Mouse (Mus musculus) urinary bladder, postnatal 4 days (tissue): ENCODE measurements around the gene Cgn.
A peak's percentile ranks its signal among the peaks of the same experiment; 100 is the strongest.
"Not testable (repeated sequence)": the region's sequence is repeated elsewhere in the genome, so short reads cannot be mapped to it uniquely, and the experiment has no call there.

Experiments
- DNase-seq, 2 experiments: peaks; one replicate each; pipeline ENCODE4 v3.0.0; 2021 to 2022; ENCODE audit warnings: low spot score in 2 of 2

Cgn gene

GRCm38 (mm10) chr3:94789516-94789915 lies 3.2 kb upstream of the Cgn start:
- no peak for DNase-seq

GRCm38 (mm10) chr3:94789071-94789470 lies 2.8 kb upstream of the Cgn start:
- DNase-seq, result no peak

DNA sequence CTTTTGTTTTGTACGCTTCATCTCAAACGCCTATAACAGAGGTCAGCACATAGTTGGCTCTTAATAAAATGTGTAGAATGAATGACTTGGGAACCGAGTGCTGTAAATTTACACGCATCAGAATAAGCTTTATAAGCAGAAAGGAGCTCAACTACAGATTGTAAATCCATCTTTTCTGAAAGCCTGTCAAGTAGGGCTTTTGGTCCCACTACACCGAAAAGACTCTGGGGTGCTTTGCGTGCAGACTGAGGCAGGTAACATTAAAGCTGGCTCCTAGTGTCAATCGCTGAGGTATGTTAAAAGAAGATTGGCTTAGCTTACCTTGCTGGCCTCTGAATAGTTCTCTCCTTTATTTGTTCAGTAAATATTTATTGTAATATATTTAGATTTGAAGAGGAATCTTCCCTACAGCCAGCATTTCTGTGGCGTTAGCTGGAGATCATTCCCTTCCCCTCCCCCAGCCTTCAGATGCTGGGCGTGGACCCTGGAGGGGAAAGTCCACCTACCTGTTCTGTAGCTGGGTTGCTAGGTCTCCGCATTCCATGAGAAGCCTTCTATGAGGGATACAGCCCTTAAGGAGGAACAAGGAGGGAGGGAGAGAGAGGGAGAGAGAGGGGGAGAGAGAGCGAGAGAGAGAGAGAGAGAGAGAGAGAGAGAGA lies 959 bp upstream of the Cgn start:
- no peak for DNase-seq

- DNase-seq, result no peak
These were observed 334 bp downstream of the Cgn start for GRCm38 (mm10) chr3:94785958-94786357.

DNA sequence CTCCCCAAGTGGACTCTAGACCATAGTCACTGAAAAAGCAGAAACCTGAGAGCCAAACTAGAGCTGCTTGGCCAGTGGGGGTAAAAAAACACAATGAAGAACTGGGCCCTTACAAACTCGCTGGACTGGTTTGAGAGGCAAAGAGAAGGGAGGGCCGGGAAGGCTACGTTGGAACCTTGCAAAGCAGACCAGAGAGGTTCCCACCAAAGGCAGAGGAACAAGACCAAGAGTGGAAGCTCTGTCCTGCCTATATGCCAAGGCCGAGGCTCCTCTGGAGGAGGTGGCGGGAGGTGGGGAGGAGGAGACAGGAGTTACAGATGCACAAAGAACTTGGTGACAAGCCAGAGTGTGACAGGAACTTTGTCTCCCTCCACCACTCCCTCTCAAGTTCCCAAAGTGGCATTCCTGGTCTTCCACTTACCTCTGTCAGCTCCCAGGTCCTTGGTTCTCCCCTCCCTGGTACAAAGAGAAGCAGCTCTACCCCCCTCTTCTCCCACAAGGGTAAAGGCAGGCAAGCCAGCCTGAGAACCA lies 2.1 kb downstream of the Cgn start:
- DNase-seq, result no peak

- DNase-seq, result no peak
These were observed 2.8 kb downstream of the Cgn start for GRCm38 (mm10) chr3:94783462-94783931.

DNA sequence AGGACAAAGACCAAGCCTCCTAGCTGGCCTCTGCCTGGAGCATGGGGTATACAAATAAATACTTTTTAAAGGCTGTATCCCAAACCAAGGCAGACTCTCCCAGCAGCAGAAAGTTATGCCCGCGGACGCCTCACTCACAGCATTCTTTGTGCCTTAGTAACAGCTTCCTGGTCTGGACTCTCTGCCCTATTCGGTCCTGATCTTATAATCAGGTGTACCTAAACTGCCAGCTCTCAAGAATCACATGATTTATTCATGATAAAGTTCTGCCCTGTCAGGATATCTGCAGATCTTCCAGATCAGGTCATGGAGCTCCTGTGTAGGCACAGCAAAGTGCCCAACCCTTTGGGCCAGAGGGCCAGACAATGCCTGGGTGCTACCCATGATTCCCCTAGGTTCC lies 3.4 kb downstream of the Cgn start:
- no peak for DNase-seq

DNA sequence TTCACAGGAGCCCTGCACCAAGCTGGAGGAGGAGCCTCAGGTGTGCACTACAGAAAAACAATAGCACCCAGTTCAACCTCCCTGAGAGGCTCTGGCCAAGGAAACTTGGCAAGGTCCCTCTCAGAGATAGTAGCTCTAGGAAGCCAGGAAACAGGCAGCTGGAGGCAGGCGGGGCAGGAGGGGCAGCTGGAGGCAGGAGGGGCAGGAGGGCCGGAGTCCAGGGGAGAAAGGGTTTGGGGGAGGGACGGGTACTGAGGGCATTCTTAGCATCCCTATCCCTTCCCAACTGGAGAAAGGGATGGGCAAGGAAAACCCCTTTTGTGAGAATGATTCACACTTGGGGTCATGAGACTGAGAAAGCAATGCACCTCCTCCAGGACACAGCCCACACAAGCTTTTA lies 4.9 kb downstream of the Cgn start:
- DNase-seq, result no peak

DNA sequence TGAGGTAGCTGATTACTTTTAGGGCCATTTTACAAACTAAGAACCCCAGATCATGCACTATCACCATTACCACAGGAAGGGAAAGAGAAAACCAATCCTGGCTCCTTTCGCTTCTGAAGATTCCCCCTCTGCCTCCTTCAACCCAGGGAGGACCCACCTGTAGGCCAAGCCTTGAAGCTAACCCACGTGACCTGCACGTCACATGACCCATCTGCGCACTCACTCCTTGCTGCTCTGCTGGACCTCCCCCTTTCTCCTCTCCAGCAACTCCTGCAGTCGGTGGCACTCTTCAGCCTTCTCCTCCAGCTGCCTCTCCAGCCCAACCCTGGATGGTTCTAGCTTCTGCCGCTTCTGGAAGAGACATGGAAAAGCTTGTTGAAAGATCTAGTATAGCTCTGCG lies 10.4 kb downstream of the Cgn start:
- DNase-seq, result no peak

- no peak for DNase-seq
These were observed 12.3 kb downstream of the Cgn start for GRCm38 (mm10) chr3:94774039-94774438.

DNA sequence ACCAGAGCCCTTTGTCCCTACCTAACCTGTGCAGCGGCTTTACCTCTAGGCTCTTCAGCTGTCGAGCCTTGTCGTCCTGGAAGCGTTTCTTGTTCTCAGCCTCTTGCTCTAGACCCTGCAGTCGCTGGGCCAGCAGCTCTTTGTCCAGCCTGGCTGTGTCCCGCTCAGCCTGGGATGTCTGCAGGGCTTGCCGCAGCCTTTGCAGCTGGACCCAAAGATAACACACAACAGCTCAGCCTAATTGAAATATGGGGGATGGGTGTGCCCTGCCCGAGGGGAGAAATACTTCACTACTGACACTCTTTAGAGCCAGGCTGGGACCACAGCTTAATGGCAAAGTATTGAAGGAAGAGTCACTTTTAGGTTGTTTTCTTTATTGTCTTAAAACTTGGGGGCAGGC lies 20.8 kb downstream of the Cgn start:
- not testable (repeated sequence) for DNase-seq

DNA sequence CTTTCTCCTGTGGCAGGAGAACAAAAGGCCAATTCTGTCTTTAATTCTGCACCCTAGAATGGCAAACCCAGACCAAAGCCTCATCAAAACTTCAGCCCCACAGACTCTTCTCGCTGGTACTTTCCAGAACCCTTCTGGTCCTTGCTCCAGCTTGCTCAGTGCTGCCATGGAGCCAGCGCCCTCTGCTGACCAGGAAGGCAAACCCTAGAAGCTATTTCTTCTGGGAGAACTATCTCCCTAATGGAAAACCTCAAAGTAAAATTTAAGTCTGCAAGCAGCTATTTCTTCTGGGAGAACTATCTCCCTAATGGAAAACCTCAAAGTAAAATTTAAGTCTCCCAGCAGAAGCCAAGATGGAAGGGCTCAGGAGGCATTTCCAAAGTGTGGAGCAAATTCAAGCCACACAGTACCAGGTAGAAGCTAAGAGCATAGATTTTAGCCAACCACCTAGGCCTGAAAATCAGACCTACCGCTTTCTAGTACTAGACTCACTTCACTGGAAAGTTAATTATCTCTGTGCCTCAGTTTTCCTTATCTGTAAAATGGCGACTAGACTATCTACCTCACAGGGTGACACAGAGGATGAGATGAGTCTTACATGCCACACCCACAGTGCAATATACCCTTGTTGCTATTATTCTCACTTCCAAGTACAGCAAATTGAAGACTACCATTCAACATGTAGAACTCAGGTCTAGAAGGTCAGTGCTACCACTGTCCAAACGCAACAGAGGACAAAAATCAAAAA lies 21.6 kb downstream of the Cgn start:
- not testable (repeated sequence) for DNase-seq

DNA sequence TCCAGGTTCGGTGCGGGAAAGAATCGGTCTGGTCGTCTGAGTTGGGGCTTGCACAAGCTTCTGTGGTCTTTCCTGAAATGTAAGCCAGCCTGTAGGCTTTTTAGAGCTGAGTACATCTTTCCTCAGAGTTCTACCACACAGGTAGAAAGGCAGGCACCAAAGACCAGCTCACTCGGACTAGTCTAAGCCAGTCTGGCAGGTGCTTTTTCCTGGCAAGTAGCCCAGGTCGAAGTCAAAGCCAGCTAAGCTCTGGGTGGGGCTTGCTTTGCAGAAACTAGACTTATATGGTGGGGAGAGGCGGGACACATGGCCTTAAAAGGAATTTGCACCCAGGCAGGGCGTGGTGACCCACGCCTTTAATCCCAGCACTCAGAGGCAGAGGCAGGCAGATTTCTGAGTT lies 27.9 kb downstream of the Cgn start:
- DNase-seq, result not testable (repeated sequence)

- peak in 1 of 2 experiments; percentile 39 for DNase-seq
These were observed 28.3 kb downstream of the Cgn start for GRCm38 (mm10) chr3:94758056-94758409.

- DNase-seq, result not testable (repeated sequence)
These were observed 28.8 kb downstream of the Cgn start for GRCm38 (mm10) chr3:94757251-94758055.

GRCm38 (mm10) chr3:94745691-94746090 lies 40.6 kb downstream of the Cgn start:
- DNase-seq, result no peak

DNA sequence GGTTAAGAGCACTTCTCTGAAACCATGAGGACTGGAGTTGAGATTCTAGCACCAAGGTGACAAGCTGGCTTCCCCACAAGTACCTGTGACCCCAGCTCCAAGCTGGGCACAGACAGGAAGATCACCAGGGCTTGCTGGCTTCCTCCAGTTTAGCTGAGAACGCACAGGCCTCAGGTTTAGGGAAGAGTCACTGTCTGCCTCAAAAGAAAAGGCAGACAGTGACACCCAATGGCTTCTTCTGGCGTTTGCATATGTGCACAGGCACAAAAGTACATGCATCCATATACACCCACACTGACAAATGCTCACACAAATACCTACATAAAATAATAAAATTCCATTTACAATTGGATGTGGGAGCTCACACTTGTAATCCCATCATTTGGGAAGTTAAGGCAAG lies 62.7 kb downstream of the Cgn start:
- not testable (repeated sequence) for DNase-seq

GRCm38 (mm10) chr3:94718253-94718652 lies 68.0 kb downstream of the Cgn start:
- not testable (repeated sequence) for DNase-seq

DNA sequence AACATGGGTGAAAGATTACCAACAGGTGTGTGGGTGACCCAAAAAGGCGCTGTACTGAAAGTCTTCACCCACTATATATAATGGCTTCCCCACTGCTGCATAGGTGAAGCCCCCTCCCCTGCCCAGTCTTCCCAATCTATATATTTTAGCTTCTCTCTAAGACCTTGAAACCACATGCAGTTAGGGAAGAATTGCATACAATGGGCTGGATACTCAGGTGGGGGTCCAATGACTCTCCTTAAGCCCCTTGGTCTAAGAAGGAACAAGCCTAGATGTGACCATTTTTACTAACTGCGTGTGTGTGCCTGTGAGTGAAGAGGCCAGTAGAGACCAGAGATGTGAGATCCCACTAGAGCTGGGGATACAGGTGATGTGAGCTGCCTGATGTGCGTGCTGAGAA lies 72.9 kb downstream of the Cgn start:
- not testable (repeated sequence) for DNase-seq

- not testable (repeated sequence) for DNase-seq
These were observed 75.7 kb downstream of the Cgn start for GRCm38 (mm10) chr3:94710591-94710990.
